Mouse (Mus musculus) stomach, postnatal 0 days (tissue): ENCODE data around the gene Zbtb1. TPM values are rescaled to one million over a fixed set of nuclear protein-coding genes. Genes with fewer than 3 reads are reported as not detected.

ENCODE experiments used
- ATAC-seq: fragments of 200-750 bp; cut with Nextera tagmentation; 2 replicates; pipeline ENCODE4 v1.8.0; 2017; ENCODE audit not compliant: low FRiP score, low TSS enrichment
- DNase-seq: peaks from one replicate; pipeline ENCODE4 v3.0.0-alpha.2; 2016; ENCODE audit warnings: low spot score
- H3K27ac ChIP-seq: fragments of 300-500 bp; sonication (generic); replicated peaks from 2 replicates; pipeline ENCODE4 v1.5.1; 2014; ENCODE audit warnings: mild to moderate bottlenecking, control low read depth
- H3K27me3 ChIP-seq: fragments of 300-500 bp; sonication (generic); 2 replicates; pipeline ENCODE4 v1.6.1; 2014; ENCODE audit warnings: low read length; ENCODE audit not compliant: control insufficient read depth, insufficient read depth
- H3K36me3 ChIP-seq: fragments of 300-500 bp; sonication (generic); 2 replicates; pipeline ENCODE4 v1.6.1; 2014; ENCODE audit warnings: low read length, mixed read lengths; ENCODE audit not compliant: control insufficient read depth, insufficient read depth
- H3K4me1 ChIP-seq: fragments of 300-500 bp; sonication (generic); replicated peaks from 2 replicates; pipeline ENCODE4 v1.6.1; 2014; ENCODE audit warnings: antibody characterized with exemption; ENCODE audit not compliant: control insufficient read depth, insufficient read depth
- H3K4me2 ChIP-seq: fragments of 300-500 bp; sonication (generic); replicated peaks from 2 replicates; pipeline ENCODE4 v1.6.1; 2014; ENCODE audit warnings: low read depth, mild to moderate bottlenecking, control low read depth, moderate library complexity
- H3K4me3 ChIP-seq: fragments of 300-500 bp; sonication (generic); 2 replicates; pipeline ENCODE4 v1.5.1; 2014; ENCODE audit warnings: low read depth, low read length, control low read depth
- H3K9ac ChIP-seq: fragments of 300-500 bp; sonication (generic); 2 replicates; pipeline ENCODE4 v1.6.1; 2014; ENCODE audit warnings: mild to moderate bottlenecking, low read length, control low read depth, mixed read lengths
- H3K9me3 ChIP-seq: fragments of 300-500 bp; sonication (generic); 2 replicates; pipeline ENCODE4 v1.6.1; 2016; ENCODE audit warnings: low read length; ENCODE audit not compliant: control insufficient read depth
- CTCF ChIP-seq: IDR thresholded peaks from 2 replicates; pipeline ENCODE4 v1.5.1; 2016; ENCODE audit warnings: antibody characterized with exemption, low read depth, mild to moderate bottlenecking, moderate library complexity
- EP300 ChIP-seq: optimal IDR thresholded peaks from 2 replicates; pipeline ENCODE3; 2016; ENCODE audit warnings: antibody characterized with exemption
- whole genome bisulfite sequencing: fragments of 180-500 bp; shearing (Covaris S2); extraction: QIAGEN DNeasy Blood & Tissue Kit; methylation state at CpG from one replicate; pipeline ENCODE4 v1.1.7; 2014; 5-methylcytosine and 5-hydroxymethylcytosine counted together
- polyA plus RNA-seq: library from polyadenylated mRNA; unstranded; fragments of >200 nt; fragmentation: Nextera tagmentation; extraction: Ambion mirVana; gene quantifications from 2 replicates; pipeline ENCODE4 v1.2.1, GENCODE M21; 2015

Zbtb1 gene
- polyA plus RNA-seq, 1 experiment from 2014 or later, result 5.0 TPM

- Histone ChIP-seq H3K36me3 (no peaks in the 10 kb centered on the region), H3K4me3 (peak overlapping the region; percentile 58), H3K27me3 (peaks cover 2% of the 10 kb centered on the region; the same call in 1 of the 2 replicates), H3K4me1 (peaks cover 2% of the 10 kb centered on the region; the same call in 1 of the 2 replicates), H3K9ac (0 out of 2 replicates have a peak overlapping the region, but pooled peaks have one; percentile 38), H3K9me3 (no peaks in the 10 kb centered on the region), H3K27ac (no peak overlapping the region), H3K4me2 (peak overlapping the region; percentile 80)
- 10% methylated on average over 20 of the region's 20 CpGs for WGBS
- no peak for TF ChIP-seq EP300
- no peak for TF ChIP-seq CTCF
- ATAC-seq (no peak), DNase-seq (no peak)
Measured at GRCm38 (mm10) chr12:76404836-76405182, 34.7 kb downstream of the Zbtb1 start.

GRCm38 (mm10) chr12:76405183-76405970 lies 35.3 kb downstream of the Zbtb1 start:
- H3K27ac ChIP-seq, result no peak overlapping the region
- TF ChIP-seq CTCF, result peak; percentile 32
- no peak for TF ChIP-seq EP300
- peak overlapping the region; percentile 58 for H3K4me3 ChIP-seq
- H3K9me3 ChIP-seq, result no peaks in the 10 kb centered on the region
- peaks cover 2% of the 10 kb centered on the region; the same call in 1 of the 2 replicates for H3K4me1 ChIP-seq
- no peaks in the 10 kb centered on the region for H3K36me3 ChIP-seq
- ATAC-seq, result no peak; the same call in 1 of the 2 replicates
- peak overlapping the region; percentile 80 for H3K4me2 ChIP-seq
- DNase-seq, result peak; percentile 47
- WGBS, result 6% methylated on average over 64 of the region's 64 CpGs
- peak overlapping the region; percentile 27; the same call in 1 of the 2 replicates for H3K9ac ChIP-seq
- H3K27me3 ChIP-seq, result peaks cover 2% of the 10 kb centered on the region; the same call in 1 of the 2 replicates

- Histone ChIP-seq H3K9ac (no peak overlapping the region), H3K9me3 (no peaks in the 10 kb centered on the region), H3K36me3 (no peaks in the 10 kb centered on the region), H3K4me3 (peak overlapping the region; percentile 58), H3K27me3 (peaks cover 2% of the 10 kb centered on the region; the same call in 1 of the 2 replicates), H3K27ac (no peak overlapping the region), H3K4me2 (peak overlapping the region; percentile 80), H3K4me1 (peaks cover 2% of the 10 kb centered on the region; the same call in 1 of the 2 replicates)
- no peak for ATAC-seq
- no peak for DNase-seq
- 10% methylated on average over 23 of the region's 23 CpGs for WGBS
- no peak for TF ChIP-seq EP300
- no peak for TF ChIP-seq CTCF
Measured at GRCm38 (mm10) chr12:76405971-76406370, 35.9 kb downstream of the Zbtb1 start.

- Histone ChIP-seq H3K4me1 (peaks cover 2% of the 10 kb centered on the region; the same call in 1 of the 2 replicates), H3K9ac (no peak overlapping the region), H3K27ac (no peak overlapping the region), H3K9me3 (no peaks in the 10 kb centered on the region), H3K27me3 (peaks cover 2% of the 10 kb centered on the region; the same call in 1 of the 2 replicates), H3K36me3 (no peaks in the 10 kb centered on the region), H3K4me3 (no peak overlapping the region), H3K4me2 (no peak overlapping the region)
- TF ChIP-seq EP300 (no peak), CTCF (no peak)
- ATAC-seq (no peak), DNase-seq (no peak)
- WGBS, result 74% methylated on average over 1 of the region's 1 CpGs
Measured at GRCm38 (mm10) chr12:76407184-76407583, 37.1 kb downstream of the Zbtb1 start.

- DNase-seq (no peak), ATAC-seq (no peak)
- no peak for TF ChIP-seq EP300
- TF ChIP-seq CTCF, result no peak
- H3K9me3 ChIP-seq, result no peaks in the 10 kb centered on the region
- H3K4me3 ChIP-seq, result no peak overlapping the region
- H3K36me3 ChIP-seq, result no peaks in the 10 kb centered on the region
- no peak overlapping the region for H3K9ac ChIP-seq
- H3K4me2 ChIP-seq, result no peak overlapping the region
- H3K27me3 ChIP-seq, result peaks cover 2% of the 10 kb centered on the region; the same call in 1 of the 2 replicates
- 54% methylated on average over 4 of the region's 4 CpGs for WGBS
- peaks cover 2% of the 10 kb centered on the region; the same call in 1 of the 2 replicates for H3K4me1 ChIP-seq
- no peak overlapping the region for H3K27ac ChIP-seq
Measured at GRCm38 (mm10) chr12:76409166-76409565, 39.1 kb downstream of the Zbtb1 start.
